Mouse (Mus musculus): ENCODE measurements at regions not wholly inside any gene's neighbourhood (a gene's known extent, or its start where the extent isn't known, plus 50 kb on each side); places are given as distances from the start of the nearest gene placed in this dataset.

DNA sequence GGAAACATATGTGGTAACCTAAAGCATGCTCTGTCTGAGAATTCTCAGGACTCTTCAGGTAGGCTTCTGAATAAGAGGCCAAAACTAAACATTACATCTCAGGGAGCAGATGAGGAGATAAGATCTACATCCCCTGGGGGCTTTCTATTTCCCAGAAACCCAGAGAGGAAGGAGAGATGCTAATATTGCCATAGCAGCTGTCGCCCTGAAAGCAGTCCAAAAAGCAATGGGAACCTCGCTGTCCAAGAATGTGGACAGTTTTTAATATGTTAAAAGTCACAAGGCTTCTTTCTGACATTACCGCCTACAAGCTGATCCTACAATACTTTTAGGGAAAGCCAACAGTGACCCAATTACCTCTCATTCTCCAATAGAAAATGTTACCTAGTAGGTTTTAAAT, 263.9 kb downstream of the Pten start:
- TF ChIP-seq EP300 (IDR thresholded peaks at IDR 0.05; ENCODE audit: insufficient read depth, low read depth, low read length) (no peak), POLR2A (IDR thresholded peaks at IDR 0.05; ENCODE audit: insufficient read depth, low read length) (no peak)

All from ES-Bruce4 (cell line).